Mouse (Mus musculus) embryo, embryonic 9.5 days (tissue): ENCODE data around the gene Tnfsf10.
"Not testable (repeated sequence)": the region's sequence is repeated elsewhere in the genome, so short reads cannot be mapped to it uniquely, and the experiment has no call there.

Source experiments
- DNase-seq: peaks from one replicate; pipeline ENCODE4 v3.0.0-alpha.2; 2017; ENCODE audit errors: extremely low spot score

Tnfsf10 gene

DNA sequence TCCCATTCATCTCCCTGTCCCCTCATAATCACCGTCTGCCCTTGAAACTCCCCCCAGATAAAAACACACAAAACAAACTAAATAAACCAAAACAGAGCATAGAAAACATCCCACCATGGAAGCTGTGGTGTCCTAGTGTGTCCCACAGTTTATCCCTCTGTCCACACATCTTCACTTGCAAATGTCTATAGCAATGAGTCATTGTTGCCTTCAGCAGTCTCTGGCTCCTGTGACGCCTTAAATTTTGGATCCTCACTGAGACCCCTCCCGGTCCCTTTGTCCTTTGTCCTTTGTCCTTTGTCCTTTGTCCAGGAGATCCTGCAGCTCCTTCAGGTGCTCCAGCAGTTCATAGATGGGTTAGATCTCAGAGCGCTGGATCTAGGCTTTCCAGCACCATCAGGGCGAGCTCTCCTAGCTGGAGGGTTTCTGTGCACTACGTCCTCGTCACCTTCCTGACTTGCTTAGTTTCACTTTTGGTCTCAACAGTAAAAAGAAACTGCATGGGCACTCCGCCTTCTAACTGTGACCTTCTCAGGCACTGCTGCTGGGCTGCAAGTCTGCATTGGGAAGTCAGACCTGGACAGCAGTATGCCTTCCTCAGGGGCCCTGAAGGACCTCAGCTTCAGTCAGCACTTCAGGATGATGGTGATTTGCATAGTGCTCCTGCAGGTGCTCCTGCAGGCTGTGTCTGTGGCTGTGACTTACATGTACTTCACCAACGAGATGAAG is at the start of gene Tnfsf10:
Gene Tnfsf10, plus strand, starts transcription at position 470 of the 729 bp plus-strand sequence.
- DNase-seq: no peak

- DNase-seq: no peak
Measured at GRCm38 (mm10) chr3:27267327-27267726, 49.5 kb upstream of the Tnfsf10 start.

GRCm38 (mm10) chr3:27267887-27268286 is 48.9 kb upstream of the Tnfsf10 start:
- DNase-seq: no peak

DNA sequence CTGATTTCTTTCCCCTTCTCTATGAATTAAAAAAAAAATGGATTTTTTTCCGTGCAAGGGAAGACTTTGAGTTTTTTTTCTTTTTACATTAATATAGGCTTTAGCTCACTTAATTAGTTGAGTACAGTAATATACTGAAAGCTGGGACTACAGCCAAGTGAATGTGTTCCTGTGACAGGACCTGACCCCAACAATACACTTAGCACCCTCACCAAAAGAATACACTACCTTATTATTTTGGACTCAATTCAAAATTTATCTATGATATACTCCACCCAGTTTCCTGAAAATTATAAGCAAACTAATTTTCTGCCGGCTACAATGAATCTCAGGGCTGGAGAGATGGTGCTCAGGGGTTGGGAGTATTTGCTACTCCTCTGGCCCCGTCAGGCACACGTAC is 47.7 kb upstream of the Tnfsf10 start:
- DNase-seq: no peak

DNA sequence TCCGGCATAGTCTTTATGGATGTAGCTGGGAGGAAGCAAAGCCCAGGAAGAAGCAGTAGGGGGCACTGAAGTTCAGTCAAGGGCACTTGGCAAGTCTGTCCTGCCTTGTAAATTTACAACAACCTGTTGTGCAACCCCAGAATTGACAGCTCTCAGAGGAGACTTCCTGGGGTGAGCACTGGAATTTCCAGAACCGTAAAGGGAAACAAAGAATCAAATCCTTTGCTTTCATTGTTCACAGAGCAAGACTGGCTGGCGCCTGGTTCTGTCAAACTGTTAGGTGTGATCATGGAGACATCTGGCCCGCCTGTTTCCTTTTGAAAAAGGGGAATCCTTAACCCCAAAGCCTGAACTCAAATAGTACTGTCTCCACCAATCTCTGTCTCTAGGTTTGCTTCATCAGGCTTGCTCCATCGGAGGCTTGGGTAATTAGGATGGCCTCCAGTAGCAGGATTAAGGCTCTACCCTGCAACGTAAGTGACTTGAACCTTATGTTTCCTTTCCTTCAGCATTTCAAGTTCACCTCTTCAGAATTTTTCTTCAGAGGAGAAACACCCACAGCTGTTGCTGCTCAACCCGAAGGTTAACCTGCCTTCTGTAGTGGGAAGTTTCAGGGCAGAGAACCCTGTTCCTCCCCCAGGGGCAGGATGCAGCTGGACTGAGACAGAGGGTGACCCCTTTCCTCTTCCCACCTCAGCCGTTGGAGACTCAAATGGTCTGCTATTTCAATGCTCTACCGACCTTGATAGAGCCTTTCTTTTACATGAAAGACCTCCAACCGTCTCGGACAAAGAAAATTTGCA is 46.5 kb upstream of the Tnfsf10 start:
- peak; percentile 16 for DNase-seq

DNA sequence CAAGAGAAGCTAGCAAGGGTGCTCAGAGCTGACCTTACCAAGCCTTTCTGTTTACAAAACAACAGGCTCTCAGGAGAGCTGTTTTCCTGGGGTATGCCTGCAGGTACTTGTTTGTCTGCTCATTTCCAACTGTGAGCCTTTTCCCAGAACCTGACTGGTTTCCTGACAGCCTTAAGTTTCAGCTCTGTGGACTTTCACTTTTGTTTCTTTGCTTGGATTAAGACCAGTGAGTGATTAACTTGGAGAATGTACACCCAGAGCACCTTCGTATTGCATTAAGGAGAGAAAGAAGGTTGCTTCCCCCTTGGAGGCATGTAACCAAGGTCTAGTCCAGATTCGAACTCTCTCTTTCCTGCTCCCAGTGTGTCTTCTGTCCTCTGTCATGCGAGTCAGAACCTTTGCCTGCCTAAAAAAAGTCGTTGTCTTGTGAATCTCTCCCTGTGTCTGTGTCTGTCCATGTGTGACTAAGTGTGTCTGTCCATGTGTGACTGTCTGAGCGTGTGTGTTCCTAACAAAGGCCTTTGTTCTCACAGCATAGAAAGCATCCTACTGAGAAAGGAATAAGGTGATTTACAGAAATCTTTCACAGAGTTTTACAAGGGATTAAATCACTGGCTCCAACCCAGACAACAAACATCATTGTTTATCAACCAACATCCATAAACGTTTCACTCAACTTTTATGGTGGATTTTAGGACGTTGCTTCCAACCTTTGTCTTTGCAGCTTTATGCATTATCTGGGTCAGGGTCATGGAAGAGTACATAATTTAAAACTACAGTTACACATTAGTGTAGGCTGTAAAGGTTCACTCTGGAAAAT is 43.7 kb upstream of the Tnfsf10 start:
- DNase-seq: no peak

- not testable (repeated sequence) for DNase-seq
Measured at GRCm38 (mm10) chr3:27279286-27279925, 37.4 kb upstream of the Tnfsf10 start.

DNA sequence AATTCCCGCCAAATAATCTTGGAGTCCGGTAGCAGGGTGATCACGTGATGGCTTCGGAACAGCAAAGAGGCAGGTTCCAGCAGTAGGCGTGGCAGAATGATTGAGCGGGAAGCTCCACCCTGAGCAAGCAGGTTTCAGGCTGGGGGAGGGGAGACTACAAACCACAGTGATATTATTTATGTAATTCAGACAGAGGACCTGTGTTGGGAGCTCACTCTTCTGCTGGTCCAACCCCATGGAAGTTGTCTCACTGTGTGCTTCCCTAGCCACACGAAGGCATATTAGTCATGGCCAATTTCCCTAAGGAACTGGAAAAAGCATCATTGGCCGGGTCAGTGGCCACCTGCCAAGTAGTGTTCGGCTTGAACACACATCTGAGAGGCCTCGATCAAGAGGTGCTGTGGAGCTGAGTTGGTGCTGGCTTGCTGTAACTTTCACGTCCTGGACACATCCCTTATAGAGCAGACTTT is 36.5 kb upstream of the Tnfsf10 start:
- DNase-seq: no peak

GRCm38 (mm10) chr3:27283071-27283713 is 33.6 kb upstream of the Tnfsf10 start:
- peak; percentile 54 for DNase-seq

DNA sequence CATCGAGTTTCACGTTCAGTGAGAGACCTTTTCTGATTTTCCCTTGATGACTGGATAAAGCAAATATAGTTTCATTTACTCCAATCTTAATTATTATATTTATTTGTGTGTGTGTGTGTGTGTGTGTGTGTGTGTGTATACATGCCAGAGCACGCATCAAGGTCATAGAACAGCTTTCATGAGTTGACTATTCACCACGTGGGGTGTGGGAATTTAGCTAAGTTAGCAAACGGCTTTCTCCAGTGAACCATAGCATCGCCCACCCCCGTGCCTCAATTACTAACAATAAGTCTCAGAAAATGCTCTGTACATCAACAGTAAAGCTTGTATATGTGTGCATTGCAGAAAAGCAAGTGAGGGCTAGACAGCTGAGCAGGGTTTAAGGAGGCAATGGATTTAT is 33.0 kb upstream of the Tnfsf10 start:
- no peak for DNase-seq

DNA sequence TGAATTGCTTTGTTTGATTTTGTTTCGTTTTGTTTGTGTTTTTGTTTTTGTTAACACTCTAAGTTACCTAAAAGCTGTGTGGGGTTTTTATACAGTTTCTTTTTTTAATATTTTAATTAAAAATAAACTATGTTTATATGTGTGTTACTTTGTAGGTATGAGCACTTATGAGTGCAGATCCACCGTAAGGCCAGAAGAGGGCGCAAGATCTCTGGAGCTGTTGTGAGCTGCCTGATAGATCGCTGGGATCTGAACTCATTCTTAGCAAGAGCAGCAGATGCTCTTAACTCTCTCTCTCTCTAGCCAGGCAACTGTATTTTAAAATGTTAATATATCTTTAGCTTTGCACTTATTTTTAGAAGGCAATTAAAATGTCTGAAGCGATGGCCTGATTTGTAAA is 32.6 kb upstream of the Tnfsf10 start:
- no peak for DNase-seq

DNA sequence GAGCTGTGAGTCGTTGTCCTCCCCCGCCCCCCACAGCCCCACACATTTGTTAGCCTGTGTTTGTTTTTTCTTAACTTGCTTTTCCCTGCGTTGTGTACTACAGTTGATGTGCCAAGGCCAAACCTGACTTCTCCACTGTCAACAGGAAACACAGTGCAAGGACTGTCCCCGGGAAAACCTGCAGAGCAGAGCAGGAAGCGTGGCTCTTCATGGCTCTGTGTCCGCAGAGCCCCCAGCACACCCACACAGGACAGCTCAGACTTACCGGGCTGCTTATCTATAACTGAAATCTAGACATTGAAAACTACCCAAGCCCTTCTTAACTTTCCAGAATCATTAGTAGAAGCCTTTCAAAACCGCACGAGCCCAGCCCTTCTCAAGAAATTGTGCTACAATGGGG is 31.8 kb upstream of the Tnfsf10 start:
- DNase-seq: no peak

GRCm38 (mm10) chr3:27288301-27288700 is 28.5 kb upstream of the Tnfsf10 start:
- no peak for DNase-seq

DNA sequence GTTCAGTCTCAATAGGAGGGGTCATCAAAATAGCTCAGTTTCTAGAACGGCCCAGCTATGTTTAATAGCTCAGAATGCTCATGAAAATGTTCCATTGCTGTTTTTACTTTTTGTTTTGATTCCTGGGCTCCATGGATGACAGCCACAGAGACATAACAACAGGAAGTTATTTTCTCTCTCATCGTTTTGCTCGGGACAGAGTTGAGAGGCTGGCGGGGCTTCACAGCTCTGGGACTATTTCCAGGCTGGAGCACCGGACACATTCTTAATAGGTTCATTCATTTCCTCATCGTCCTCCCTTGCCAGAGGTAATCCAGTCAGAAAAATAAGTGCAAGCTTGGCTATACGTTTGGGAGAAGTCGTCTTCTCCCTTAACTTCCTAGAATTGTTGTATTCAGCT is 27.9 kb upstream of the Tnfsf10 start:
- no peak for DNase-seq

DNA sequence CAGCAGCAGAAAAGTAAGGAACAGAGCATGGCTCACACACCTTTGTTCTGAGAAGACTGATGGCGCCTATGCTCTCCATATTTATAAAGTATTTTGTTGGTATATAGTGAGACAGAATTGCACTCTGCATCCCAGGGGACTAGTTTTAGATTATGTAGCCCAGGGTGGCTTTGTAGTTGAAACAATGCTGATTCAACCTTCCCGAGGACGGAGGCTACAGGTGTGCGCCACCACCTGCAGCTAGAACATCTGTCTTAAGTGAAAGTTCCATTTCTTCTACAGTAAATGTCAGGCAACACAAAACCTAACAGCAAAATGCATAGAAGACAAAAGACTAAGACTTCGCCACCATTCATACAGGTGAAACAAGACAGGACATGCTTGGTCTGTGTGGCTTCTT is 26.5 kb upstream of the Tnfsf10 start:
- no peak for DNase-seq

DNA sequence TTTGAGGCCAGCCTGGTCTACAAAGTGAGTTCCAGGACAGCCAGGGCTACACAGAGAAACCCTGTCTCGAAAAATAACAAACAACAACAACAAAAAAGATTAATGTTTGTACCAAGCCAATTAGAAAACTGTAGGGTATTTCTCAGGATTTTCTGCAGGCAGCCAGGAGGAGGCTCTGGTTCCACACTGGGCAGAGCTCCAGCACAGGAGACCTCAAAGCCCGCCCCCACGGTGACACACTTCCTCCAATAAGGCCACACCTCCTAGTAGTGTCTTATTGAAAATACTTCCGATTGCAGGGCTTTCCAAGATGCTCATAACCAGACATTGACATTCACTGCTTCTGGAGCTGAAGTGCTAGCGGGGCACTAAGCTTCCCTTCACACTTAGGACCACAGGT is 25.9 kb upstream of the Tnfsf10 start:
- not testable (repeated sequence) for DNase-seq

- not testable (repeated sequence) for DNase-seq
Measured at GRCm38 (mm10) chr3:27291411-27291810, 25.4 kb upstream of the Tnfsf10 start.

DNA sequence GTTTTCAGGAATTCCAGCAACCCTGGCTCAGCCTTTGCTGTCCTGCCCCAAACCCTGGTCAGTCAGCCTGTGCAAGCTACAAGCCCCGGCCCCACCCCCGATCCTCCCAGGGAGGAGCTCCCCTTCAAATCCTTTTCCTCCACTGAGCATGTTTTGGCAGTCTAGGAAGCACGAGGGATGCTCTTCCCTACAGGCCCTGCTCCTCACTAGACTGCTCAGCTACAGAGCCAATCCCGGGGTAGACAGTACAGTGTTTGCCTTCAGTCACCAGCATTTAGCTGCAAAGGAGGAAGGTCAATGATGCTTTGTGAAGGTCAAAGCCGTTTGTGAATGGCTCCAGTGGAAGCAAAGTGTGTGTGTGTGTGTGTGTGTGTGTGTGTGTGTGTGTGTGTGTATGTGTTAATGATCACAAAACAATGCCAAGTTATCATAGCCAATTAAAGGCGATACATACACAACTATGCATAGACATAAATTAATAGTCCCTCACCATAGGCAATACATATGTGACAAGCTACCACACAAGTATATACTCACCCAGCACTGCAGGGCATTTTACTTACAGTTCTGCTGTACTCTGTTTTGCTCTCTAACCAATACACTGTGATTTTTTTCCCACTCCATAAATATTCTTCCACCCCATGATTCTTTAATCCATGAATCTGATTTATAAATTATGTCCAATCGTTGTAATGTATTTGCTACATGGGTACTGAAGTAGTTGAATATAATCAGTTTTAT is 23.0 kb upstream of the Tnfsf10 start:
- DNase-seq: no peak

GRCm38 (mm10) chr3:27300451-27300850 is 16.4 kb upstream of the Tnfsf10 start:
- DNase-seq: no peak

DNA sequence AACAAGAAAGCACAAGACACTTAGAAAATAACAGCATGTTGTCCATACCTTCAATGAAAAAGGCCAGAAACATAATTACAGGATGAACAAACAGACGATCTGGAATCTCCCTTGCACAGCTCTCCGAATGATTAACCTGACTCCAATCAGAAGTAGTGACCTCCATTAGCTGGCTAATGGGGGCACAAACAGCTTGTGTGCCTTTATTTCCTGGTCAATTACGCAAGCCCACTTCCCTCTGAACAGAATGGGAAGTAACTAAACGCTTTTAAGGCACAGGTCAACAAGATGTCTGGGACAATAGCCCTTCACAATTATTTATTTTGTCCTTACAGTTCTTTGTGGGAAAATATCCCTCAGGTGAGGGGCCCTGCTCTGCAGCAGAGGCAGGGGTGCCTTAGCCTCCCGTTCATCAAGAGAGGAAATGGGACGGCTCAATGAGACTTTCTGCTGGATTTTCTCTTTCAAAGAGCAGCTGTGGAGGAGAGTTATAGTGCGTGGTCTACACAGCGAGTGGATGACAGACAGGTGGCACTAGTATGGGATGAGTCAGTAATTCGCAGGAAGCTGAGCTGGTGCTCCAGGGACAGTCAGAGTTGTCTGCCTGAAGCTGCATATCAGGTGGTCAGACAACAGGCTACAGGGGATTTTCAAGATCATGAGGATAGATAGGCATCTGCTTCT is 14.3 kb upstream of the Tnfsf10 start:
- DNase-seq: no peak
